Mouse (Mus musculus) midbrain, postnatal 0 days (tissue): ENCODE data around the gene Sh2d1b2. TPM values are rescaled to one million over a fixed set of nuclear protein-coding genes. Genes with fewer than 3 reads are reported as not detected.

Experiments
- ATAC-seq: fragments of 200-750 bp; cut with Nextera tagmentation; 2 replicates; pipeline ENCODE4 v1.8.0; 2017; ENCODE audit warnings: moderate number of reproducible peaks, mild to moderate bottlenecking, moderate TSS enrichment, moderate library complexity; ENCODE audit not compliant: low FRiP score
- DNase-seq: peaks from one replicate; pipeline ENCODE4 v3.0.0-alpha.2; 2015; ENCODE audit warnings: low spot score
- H3K27ac ChIP-seq: fragments of 300-500 bp; sonication (generic); 2 replicates; pipeline ENCODE4 v1.5.1; 2014; ENCODE audit warnings: low read depth, mild to moderate bottlenecking, low read length, mixed read lengths
- H3K27me3 ChIP-seq: fragments of 300-500 bp; sonication (generic); 2 replicates; pipeline ENCODE4 v1.6.1; 2014; ENCODE audit warnings: low read length, control low read depth, mixed read lengths; ENCODE audit not compliant: insufficient read depth
- H3K36me3 ChIP-seq: fragments of 300-500 bp; sonication (generic); 2 replicates; pipeline ENCODE4 v1.6.1; 2014; ENCODE audit warnings: low read length, control low read depth, mixed read lengths; ENCODE audit not compliant: insufficient read depth
- H3K4me1 ChIP-seq: fragments of 300-500 bp; sonication (generic); 2 replicates; pipeline ENCODE4 v1.6.1; 2014; ENCODE audit warnings: mild to moderate bottlenecking, control low read depth, antibody characterized with exemption, low read length, mixed read lengths; ENCODE audit not compliant: insufficient read depth
- H3K4me2 ChIP-seq: fragments of 300-500 bp; sonication (generic); 2 replicates; pipeline ENCODE4 v1.6.1; 2014; ENCODE audit warnings: low read depth, mild to moderate bottlenecking, low read length, mixed read lengths; ENCODE audit not compliant: poor library complexity, severe bottlenecking
- H3K4me3 ChIP-seq: fragments of 300-500 bp; sonication (generic); 2 replicates; pipeline ENCODE4 v1.5.1; 2014; ENCODE audit warnings: low read depth, mild to moderate bottlenecking, low read length, moderate library complexity
- H3K9ac ChIP-seq: fragments of 300-500 bp; sonication (generic); replicated peaks from 2 replicates; pipeline ENCODE4 v1.6.1; 2014; ENCODE audit warnings: mild to moderate bottlenecking, low read length, moderate library complexity, mixed read lengths; ENCODE audit not compliant: poor library complexity, severe bottlenecking
- H3K9me3 ChIP-seq: fragments of 300-500 bp; sonication (generic); 2 replicates; pipeline ENCODE4 v1.6.1; 2016; ENCODE audit warnings: low read length, control low read depth
- CTCF ChIP-seq: IDR thresholded peaks from 2 replicates; pipeline ENCODE4 v1.5.1; 2016; ENCODE audit warnings: antibody characterized with exemption, mild to moderate bottlenecking
- WGBS: fragments of 180-500 bp; shearing (Covaris S2); extraction: QIAGEN DNeasy Blood & Tissue Kit; methylation state at CpG from one replicate; pipeline ENCODE4 v1.1.7; 2014; 5-methylcytosine and 5-hydroxymethylcytosine counted together
- polyA plus RNA-seq: library from polyadenylated mRNA; unstranded; fragments of >200 nt; fragmentation: Nextera tagmentation; extraction: Ambion mirVana; gene quantifications from 2 replicates; pipeline ENCODE4 v1.2.1, GENCODE M21; 2015
- total RNA-seq: library from RNA; depleted of rRNA; stranded (reverse); fragments of >200 nt; gene quantifications from 2 replicates; pipeline ENCODE4 v1.2.3, GENCODE M21; 2014

Sh2d1b2 gene
- total and polyA plus RNA-seq, 2 experiments from 2014 or later: 0.11 TPM; not detected in 1

DNA sequence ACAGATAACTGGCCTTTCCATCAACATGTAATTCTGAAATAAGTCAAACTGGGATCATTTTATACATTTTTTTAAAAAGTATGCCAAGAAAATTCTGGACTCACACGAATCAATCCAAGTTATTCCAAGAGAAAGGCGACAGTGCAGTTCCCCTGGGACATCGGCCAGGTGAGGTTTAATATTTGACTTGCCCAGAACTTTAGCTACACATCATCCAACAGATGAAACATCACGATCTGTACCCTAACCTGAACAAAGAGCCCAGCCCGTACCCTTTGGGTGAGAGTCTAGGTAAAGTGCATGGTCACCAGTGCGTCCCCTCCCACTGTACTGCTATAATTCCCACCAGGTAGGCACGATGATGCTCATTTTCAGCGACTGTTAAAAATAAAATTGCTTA, 36.3 kb upstream of the Sh2d1b2 start:
- peaks cover 55% of the 10 kb centered on the region for H3K36me3 ChIP-seq
- no peaks in the 10 kb centered on the region for H3K27me3 ChIP-seq
- H3K9me3 ChIP-seq: no peaks in the 10 kb centered on the region
- H3K9ac ChIP-seq: no peak overlapping the region
- no peak overlapping the region for H3K4me3 ChIP-seq
- no peak for TF ChIP-seq CTCF
- H3K27ac ChIP-seq: no peak overlapping the region
- no peak overlapping the region for H3K4me2 ChIP-seq
- ATAC-seq: no peak
- no peak for DNase-seq
- 96% methylated on average over 8 of the region's 8 CpGs for WGBS
- no peaks in the 10 kb centered on the region for H3K4me1 ChIP-seq

DNA sequence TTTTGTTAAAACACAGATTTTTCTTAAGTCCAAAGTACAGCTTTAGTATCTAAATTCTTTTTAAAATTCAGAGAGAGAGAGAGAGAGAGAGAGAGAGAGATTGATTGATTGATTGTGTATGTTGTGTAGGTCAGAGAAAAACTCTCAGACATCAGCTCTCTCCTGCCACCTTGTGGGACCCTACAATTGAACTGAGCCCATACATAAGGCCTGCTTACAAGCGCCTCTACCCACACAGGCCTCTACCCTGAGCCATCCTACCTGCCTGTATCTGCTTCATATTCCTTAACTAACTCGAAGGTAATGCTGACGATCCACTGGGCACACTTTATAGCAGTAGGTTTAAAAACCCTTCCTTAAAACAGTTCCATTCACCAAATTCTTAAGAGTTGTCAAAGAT, 32.2 kb upstream of the Sh2d1b2 start:
- no peaks in the 10 kb centered on the region for H3K27me3 ChIP-seq
- H3K27ac ChIP-seq: no peak overlapping the region
- WGBS: 78% methylated on average over 3 of the region's 3 CpGs
- H3K9ac ChIP-seq: no peak overlapping the region
- H3K36me3 ChIP-seq: peaks cover 47% of the 10 kb centered on the region
- H3K4me1 ChIP-seq: no peaks in the 10 kb centered on the region
- H3K4me2 ChIP-seq: no peak overlapping the region
- peak; percentile 44 for DNase-seq
- no peak overlapping the region for H3K4me3 ChIP-seq
- peak; percentile 72 for TF ChIP-seq CTCF
- H3K9me3 ChIP-seq: no peaks in the 10 kb centered on the region
- ATAC-seq: no peak

DNA sequence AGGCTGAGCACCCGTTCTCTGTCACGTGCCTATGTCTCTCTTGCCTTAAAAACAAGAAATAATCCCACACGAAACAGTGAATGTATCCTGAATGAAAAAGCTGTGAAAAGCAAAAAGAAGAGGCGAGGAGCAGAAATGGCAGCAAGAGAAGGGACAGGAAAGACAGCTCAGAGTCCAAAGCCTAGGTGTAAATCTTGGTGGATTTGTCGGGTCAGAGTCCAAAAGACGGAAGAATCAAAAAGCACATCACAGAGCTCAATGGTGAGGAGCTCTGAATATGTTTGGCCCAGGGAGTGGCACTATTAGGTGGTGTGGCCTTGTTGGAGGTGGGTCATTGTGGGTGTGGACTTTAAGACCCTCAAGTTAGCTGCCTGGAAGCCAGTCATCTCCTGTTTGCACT, 26.2 kb upstream of the Sh2d1b2 start:
- no peaks in the 10 kb centered on the region for H3K9me3 ChIP-seq
- TF ChIP-seq CTCF: no peak
- WGBS: 97% methylated on average over 6 of the region's 6 CpGs
- H3K4me3 ChIP-seq: no peak overlapping the region
- H3K36me3 ChIP-seq: peaks cover 43% of the 10 kb centered on the region
- DNase-seq (no peak), ATAC-seq (no peak)
- no peak overlapping the region for H3K9ac ChIP-seq
- H3K4me2 ChIP-seq: no peak overlapping the region
- no peaks in the 10 kb centered on the region for H3K4me1 ChIP-seq
- H3K27me3 ChIP-seq: no peaks in the 10 kb centered on the region
- H3K27ac ChIP-seq: no peak overlapping the region

DNA sequence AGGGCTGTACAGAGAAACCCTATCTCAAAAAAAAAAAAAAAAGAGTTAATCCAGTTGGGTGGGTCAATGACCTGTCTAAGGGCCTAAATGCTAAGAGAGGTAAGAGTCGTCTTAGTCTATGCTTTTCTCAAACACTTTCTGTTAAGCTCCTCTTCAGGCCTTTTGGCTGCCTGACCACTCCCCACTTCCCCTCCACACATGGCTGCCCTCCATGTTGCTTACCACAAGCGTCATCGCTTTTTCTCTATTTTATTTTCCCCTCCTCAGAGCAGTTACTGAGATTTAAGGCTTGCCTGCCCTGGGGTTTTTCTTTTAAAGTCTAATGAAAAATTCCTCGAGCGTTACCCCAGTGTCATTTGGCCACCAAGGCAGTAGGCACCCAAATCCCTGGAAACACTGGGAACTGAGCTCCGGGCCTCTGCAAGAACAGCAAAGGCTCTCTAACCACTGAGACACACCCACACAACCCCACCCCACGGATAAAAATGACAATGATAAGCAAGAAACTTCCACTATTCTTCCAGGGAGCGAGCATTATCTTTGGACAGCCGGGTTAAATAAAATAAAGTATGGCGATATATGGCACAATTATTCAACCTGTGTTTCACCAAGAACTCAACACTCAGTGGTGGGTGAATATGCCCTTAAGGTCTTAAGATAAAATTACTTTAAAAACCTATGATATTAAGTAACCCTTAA, 19.2 kb upstream of the Sh2d1b2 start:
- no peak overlapping the region for H3K27ac ChIP-seq
- H3K27me3 ChIP-seq: peaks cover 5% of the 10 kb centered on the region; the same call in 1 of the 2 replicates
- no peak overlapping the region for H3K9ac ChIP-seq
- DNase-seq (no peak), ATAC-seq (no peak)
- no peaks in the 10 kb centered on the region for H3K9me3 ChIP-seq
- peaks cover 23% of the 10 kb centered on the region for H3K36me3 ChIP-seq
- 92% methylated on average over 10 of the region's 10 CpGs for WGBS
- H3K4me1 ChIP-seq: no peaks in the 10 kb centered on the region
- no peak overlapping the region for H3K4me3 ChIP-seq
- TF ChIP-seq CTCF: no peak
- no peak overlapping the region for H3K4me2 ChIP-seq

DNA sequence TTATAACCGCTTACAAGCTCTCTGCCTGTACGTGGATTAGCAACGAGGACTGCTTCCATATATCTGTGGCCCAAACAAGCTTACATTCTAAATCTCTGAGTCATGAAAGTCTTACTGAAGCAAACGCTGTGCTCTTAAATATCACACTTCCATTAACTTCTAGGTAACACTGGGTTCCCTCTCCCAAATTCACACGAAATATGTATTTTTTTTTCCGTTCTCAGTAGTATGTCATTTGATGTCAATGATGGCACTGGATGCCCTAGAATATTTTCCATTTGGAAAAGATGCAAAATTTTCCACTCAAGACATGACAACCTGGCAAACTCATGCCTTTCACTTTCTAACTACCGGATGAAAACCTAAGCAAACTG, 18.2 kb upstream of the Sh2d1b2 start:
- no peak for DNase-seq
- WGBS: 38% methylated on average over 7 of the region's 7 CpGs

DNA sequence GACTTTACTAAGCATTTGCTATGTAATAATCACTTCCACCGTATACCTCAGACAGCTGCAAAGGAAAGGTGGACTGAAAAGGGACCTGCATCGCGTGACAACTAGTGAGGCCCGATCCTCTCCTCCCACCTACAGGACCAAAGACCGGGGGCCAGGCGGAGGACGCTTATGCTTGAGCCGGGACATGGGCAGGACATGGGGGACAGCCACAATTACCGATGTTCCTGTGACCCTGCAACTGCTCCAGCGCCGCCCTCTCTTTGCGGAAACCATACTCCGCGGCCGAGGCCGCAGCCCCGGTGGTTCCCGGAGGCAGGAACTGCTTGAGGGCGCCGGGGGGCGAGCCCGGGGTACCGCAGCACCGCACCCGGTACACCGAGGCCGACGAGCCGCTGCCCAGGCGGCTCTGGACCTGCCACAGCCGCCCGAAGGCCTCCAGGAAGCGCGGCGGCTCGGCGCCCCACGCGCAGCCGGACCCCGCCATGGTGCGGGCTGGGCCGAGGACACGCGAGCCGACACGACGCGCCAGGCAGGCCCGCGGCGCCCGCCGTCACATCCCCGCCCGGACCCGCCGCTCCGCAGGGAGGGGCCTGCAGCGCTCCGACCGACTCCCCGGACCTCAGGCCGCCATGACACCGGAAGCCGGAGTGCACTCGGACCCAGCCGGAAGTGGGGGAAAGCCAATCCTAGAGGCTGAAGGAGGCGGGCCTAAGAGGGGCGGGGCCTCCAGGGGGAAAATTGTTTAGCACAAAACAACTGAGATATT, 17.6 kb upstream of the Sh2d1b2 start, which contains the start of gene Uhmk1:
Gene Uhmk1 (minus strand): TSS at position 641 of the 766 bp plus-strand sequence.
- TF ChIP-seq CTCF: no peak
- DNase-seq (peak; percentile 92), ATAC-seq (peak; percentile 98)
- Histone ChIP-seq H3K4me1 (no peaks in the 10 kb centered on the region), H3K9ac (peak within 1 kb of the TSS; percentile 83), H3K36me3 (peaks cover 12% of the 10 kb centered on the region; the same call in 1 of the 2 replicates), H3K4me3 (peak within 1 kb of the TSS; percentile 85), H3K4me2 (peak within 1 kb of the TSS; percentile 70), H3K27me3 (peaks cover 5% of the 10 kb centered on the region; the same call in 1 of the 2 replicates), H3K9me3 (no peaks in the 10 kb centered on the region), H3K27ac (peak within 1 kb of the TSS; percentile 75)
- whole genome bisulfite sequencing: under 1% methylated on average over 48 of the region's 70 CpGs

More for the DNA sequence above, 18.2 kb upstream of the Sh2d1b2 start:
- peak overlapping the region; percentile 85 for H3K4me3 ChIP-seq
- no peak for ATAC-seq
- H3K27ac ChIP-seq: peak overlapping the region; percentile 75
- H3K4me2 ChIP-seq: peak overlapping the region; percentile 70
- no peaks in the 10 kb centered on the region for H3K4me1 ChIP-seq
- no peak for TF ChIP-seq CTCF
- H3K36me3 ChIP-seq: peaks cover 15% of the 10 kb centered on the region
- no peaks in the 10 kb centered on the region for H3K9me3 ChIP-seq
- H3K9ac ChIP-seq: peak overlapping the region; percentile 83
- peaks cover 5% of the 10 kb centered on the region; the same call in 1 of the 2 replicates for H3K27me3 ChIP-seq
